Mouse (Mus musculus): Measurements from ENCODE around the gene Bsg. TPM values are rescaled to one million over a fixed set of nuclear protein-coding genes. Genes with fewer than 3 reads are reported as not detected.
"Not testable (repeated sequence)": the region's sequence is repeated elsewhere in the genome, so short reads cannot be mapped to it uniquely, and the experiment has no call there.

The Bsg gene
- total RNA-seq, 2 experiments from 2014 or later, result 496 to 497 TPM

DNA sequence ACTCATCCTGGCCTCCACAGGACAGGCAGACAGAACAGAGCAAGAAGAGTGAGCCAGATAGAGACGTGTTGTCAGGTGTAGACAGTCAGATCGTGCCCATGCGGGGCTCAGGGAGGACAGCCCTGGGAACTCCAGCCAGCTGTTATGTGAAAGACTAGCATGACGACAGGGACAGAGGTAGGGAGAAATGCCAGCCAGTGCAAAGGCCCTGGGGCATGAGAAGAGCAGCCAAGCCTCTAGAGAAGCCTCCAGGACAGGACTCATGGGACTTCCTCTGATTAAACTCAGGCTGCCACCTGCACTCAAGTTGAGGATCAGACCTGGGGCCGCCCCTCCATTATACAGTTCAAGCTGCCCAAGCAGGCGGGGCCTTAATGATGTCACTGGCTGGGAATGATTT, 44.2 kb downstream of the Bsg start:
- intact Hi-C loops (cut with DNase I; ENCODE audit: low total_unique reads), result no loop called here
- DNase-seq, result no peak

GRCm38 (mm10) chr10:79754856-79755516, 50.7 kb downstream of the Bsg start, which contains the start of gene Fgf22:
Gene Fgf22 (plus strand): TSS chr10:79755076.
- DNase-seq, result peak; percentile 72
- intact Hi-C loops (cut with DNase I; ENCODE audit: low total_unique reads), result no loop called here

- no peak for DNase-seq
- intact Hi-C loops (cut with DNase I; ENCODE audit: low total_unique reads), result no loop called here
These were observed 51.6 kb downstream of the Bsg start for GRCm38 (mm10) chr10:79755854-79756253.

GRCm38 (mm10) chr10:79756660-79757059, 52.4 kb downstream of the Bsg start:
- DNase-seq, result no peak
- intact Hi-C loops (cut with DNase I; ENCODE audit: low total_unique reads), result no loop called here

GRCm38 (mm10) chr10:79759675-79760074, 55.4 kb downstream of the Bsg start:
- intact Hi-C loops (cut with DNase I; ENCODE audit: low total_unique reads), result not testable (repeated sequence)

DNA sequence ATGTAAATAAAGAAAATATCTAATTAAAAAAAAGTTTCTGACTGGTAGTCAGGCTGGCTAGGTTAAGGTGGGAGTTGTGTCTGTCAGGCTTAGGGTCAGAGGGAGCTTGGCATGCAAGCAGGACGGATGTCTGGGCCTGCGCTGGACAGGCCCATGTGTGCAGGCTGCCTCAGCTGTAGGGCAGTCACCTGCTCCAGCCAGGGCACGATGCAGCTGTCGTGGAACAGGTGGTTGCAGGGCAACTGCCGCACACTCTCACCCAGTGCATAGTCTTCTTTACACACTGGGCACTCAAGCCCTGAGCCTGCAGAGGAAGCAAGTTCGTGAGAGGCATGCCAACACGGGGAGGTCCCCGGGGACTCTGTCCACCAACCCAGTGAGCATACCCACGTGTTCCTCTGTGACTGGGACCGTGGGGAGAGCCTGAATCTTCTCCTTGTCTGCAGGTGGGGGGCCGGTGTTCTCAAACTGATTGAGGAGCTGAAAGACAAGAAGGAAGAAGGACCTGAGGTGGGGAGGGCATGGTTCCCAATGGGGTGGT, 56.4 kb downstream of the Bsg start:
- no peak for DNase-seq
- intact Hi-C loops (cut with DNase I; ENCODE audit: low total_unique reads), result no loop called here

More at GRCm38 (mm10) chr10:79759675-79760074, 55.4 kb downstream of the Bsg start:
- DNase-seq, result not testable (repeated sequence)

Other genes with a start within 250 kb of the Bsg start
- not detected for gene Vmn2r83, start 235.8 kb upstream of the Bsg start, total RNA-seq (2021)
- gene Plpp2, start 170.7 kb upstream of the Bsg start, total RNA-seq (2021), result 1 to 10 TPM; 1.3 to 2.2 TPM
- gene Mier2, start 149.3 kb upstream of the Bsg start, total RNA-seq (2021), result 10 to 100 TPM; 10.3 to 10.6 TPM
- gene Theg, start 117.2 kb upstream of the Bsg start, total RNA-seq (2021), result not detected
- under 1 TPM; 0.11 to 0.12 TPM for gene C2cd4c, start 90.5 kb upstream of the Bsg start, total RNA-seq (2021)
- 1 to 10 TPM; 2.3 to 3.3 TPM for gene Shc2, start 66.6 kb upstream of the Bsg start, total RNA-seq (2021)
- gene Odf3l2, start 58.8 kb upstream of the Bsg start, total RNA-seq (2021), result 10 to 100 TPM in 1 of 2 experiments, 1 to 10 TPM in 1; 1.1 to 12.4 TPM
- gene Madcam1, start 39.9 kb upstream of the Bsg start, total RNA-seq (2021), result not detected
- 10 to 100 TPM; 22.6 to 24.0 TPM for gene Tpgs1, start 35.1 kb upstream of the Bsg start, total RNA-seq (2021)
- 100 to 1,000 TPM; 314 to 321 TPM for gene Cdc34, start 22.3 kb upstream of the Bsg start, total RNA-seq (2021)
- 1 to 10 TPM; 2.3 to 2.9 TPM for gene Gzmm, start 15.5 kb upstream of the Bsg start, total RNA-seq (2021)
- under 1 TPM; 0.42 to 0.78 TPM for gene Hcn2, start 12.1 kb downstream of the Bsg start, total RNA-seq (2021)
- 10 to 100 TPM; 21.5 to 21.6 TPM for gene Polrmt, start 42.1 kb downstream of the Bsg start, total RNA-seq (2021)
- gene Fgf22, start 50.6 kb downstream of the Bsg start, total RNA-seq (2021), result not detected
- 10 to 100 TPM; 25.9 to 30.6 TPM for gene Rnf126, start 62.5 kb downstream of the Bsg start, total RNA-seq (2021)
- 1 to 10 TPM; 1.3 to 2.2 TPM for gene Fstl3, start 72.8 kb downstream of the Bsg start, total RNA-seq (2021)
- not detected for gene Prss57, start 86.5 kb downstream of the Bsg start, total RNA-seq (2021)
- 10 to 100 TPM; 25.7 to 33.5 TPM for gene Palm, start 89.1 kb downstream of the Bsg start, total RNA-seq (2021)
- under 1 TPM in 1 of 2 experiments, not detected in 1; 0.35 TPM for gene Misp, start 116.5 kb downstream of the Bsg start, total RNA-seq (2021)
- gene Ptbp1, start 149.9 kb downstream of the Bsg start, total RNA-seq (2021), result 10 to 100 TPM; 40.3 to 48.1 TPM
- gene Prtn3, start 170.0 kb downstream of the Bsg start, total RNA-seq (2021), result not detected
- under 1 TPM; 0.09 to 0.29 TPM for gene Plppr3, start 170.1 kb downstream of the Bsg start, total RNA-seq (2021)
- not detected for gene Elane, start 181.8 kb downstream of the Bsg start, total RNA-seq (2021)
- gene Cfd, start 186.4 kb downstream of the Bsg start, total RNA-seq (2021), result 10 to 100 TPM in 1 of 2 experiments, 1 to 10 TPM in 1; 3.6 to 16.6 TPM
- 10 to 100 TPM; 37.7 to 38.1 TPM for gene Med16, start 204.4 kb downstream of the Bsg start, total RNA-seq (2021)
- gene Gm26602, start 206.4 kb downstream of the Bsg start, total RNA-seq (2021), result not detected
- under 1 TPM; 0.27 to 0.44 TPM for gene Kiss1r, start 212.5 kb downstream of the Bsg start, total RNA-seq (2021)
- gene R3hdm4, start 216.7 kb downstream of the Bsg start, total RNA-seq (2021), result 100 to 1,000 TPM in 1 of 2 experiments, 10 to 100 TPM in 1; 98.8 to 106 TPM
- 1 to 10 TPM; 2.4 to 2.7 TPM for gene Arid3a, start 222.6 kb downstream of the Bsg start, total RNA-seq (2021)